Mouse (Mus musculus) right cerebral cortex, postnatal 4 days (tissue): ENCODE measurements at regions not wholly inside any gene's neighbourhood (a gene's known extent, or its start where the extent isn't known, plus 50 kb on each side); places are given as distances from the start of the nearest gene placed in this dataset.

Experiments used
- DNase-seq: peaks from one replicate; pipeline ENCODE4 v3.0.0-alpha.2; 2022

DNA sequence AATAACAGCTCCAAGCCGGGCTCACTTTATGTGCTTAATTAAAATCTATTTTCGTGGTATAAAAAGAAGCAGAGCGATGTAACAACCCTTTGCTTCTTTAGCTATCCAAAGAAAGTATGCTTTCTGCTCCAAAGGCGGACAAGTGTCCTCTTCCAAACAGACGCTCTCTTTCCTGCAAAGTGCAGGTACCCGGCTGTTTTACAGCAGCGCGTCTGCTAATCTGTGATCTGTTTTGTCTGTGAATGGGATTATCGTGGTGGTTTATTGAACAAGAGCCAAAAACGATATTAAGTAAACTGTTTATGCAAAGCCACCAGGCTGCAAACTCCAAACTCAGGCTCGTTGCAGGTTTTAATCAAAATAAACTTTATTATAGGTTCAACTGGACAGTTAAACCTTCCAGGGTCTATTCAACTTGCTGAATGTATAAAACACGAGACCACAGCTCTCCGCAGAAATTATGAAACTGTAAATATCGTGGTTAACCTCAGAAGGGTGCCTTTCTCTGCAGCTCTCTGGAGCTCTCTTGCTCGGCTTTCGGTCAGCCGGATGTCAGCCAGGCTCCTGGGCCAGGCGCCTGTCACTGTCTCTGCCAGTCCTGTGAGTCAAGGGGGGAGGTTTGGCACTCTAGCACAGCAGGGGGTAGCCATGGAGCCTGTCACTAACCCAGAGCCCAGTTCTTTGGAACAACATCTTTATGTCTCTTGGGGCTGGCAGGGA is 206.2 kb upstream of the Myocd start:
- peak; percentile 21 for DNase-seq

DNA sequence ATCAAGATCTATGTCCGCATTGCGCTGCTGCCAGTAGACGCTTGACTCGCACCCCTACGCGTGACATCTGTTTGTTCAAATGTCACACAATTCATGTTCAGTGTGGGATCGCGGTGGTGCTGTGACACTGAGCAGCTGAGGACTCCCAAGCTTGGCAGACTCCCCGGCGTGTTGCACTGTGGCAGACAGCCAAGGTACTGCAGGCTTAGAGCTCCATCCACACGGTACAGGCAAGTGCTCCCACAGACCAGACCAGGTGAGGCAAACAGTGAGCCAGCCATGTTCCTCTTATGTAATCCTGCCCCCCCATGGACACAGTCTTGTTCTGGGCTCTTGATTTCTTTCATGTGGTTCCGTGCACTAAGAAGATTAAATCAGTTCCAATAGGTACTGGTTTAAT is 205.5 kb upstream of the Myocd start:
- peak; percentile 59 for DNase-seq

DNA sequence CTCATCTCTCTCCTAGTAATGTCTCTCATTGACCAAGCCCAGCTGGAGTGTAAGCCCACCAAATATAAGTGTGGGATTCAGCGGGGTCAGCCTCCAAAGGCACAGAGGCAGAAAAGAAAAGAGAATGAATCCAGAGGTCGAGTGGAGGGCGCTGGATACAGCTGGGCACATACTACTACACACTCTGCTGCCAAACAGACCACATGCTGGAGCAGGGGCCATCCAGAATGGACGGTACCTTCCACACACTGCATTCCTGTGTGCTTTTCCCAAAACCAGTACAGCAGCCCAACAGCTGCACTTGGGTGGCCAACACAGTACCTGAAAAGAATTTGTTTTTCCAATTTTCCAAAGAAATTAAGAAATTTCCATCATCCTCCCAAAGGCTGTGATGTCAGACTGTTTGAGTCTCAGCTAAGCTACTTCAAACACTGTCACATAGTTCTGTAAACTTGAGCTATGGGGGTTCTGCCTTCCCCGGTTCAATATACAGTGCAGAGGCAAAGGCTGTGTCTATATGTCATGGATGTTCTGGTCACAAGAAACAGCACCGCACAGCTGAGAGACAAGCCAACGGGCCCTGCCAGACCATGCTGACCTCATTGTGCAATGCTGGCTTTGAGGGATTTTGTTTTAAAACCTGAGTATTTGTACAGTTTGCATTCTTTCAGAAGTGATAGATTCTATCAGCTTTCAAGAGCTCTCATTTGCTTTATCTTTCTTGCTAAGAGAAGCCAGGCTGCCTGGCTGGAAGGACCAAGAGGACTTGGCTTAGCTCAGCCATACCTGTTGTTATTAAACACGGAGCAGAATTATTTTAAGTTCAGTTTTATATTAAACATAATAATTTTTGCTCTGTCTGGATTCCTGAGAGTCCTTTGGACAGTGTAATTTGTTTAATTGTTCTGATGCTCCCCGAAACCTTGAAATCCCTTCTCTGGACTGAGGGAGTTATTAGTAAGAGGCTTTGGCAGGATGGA is 200.3 kb upstream of the Myocd start:
- no peak for DNase-seq

DNA sequence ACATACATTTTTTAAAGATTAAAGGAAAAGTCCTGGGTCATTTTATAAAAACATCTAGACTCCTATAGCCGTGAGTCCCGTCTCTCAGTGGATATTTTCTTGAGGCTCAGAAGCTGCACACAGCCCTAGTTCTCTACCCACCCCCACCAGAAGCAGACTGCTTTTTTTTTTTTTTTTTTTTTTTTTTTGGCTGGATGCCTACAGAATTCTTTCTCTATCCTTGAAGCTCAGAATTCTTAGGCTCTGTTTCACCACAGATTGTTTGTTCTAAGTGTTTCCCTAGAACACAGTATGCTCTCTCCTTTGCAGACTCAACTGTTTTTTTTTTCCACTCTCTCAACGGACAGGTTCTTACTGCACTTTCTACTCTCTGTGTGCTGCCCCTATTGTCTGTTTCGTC is 191.3 kb upstream of the Myocd start:
- no peak for DNase-seq

DNA sequence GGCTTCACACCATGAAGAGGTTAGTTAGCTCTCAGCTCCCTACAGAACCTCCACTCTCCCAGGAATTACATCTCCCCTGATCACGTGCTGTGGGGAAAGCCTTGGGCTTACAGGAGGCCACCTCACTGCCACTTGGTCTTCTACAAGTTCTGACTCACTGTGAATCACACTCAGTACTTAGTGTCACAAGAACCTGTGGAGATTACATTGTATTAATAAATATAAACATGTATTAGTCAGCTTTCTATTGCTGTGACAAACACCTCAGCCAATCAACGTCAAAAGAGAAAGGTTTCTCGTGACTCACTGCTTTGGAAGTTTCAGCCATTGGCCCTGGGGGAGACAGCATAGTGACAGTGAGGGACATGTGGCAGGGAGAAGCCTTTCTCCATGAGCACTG is 178.6 kb upstream of the Myocd start:
- DNase-seq, result no peak

DNA sequence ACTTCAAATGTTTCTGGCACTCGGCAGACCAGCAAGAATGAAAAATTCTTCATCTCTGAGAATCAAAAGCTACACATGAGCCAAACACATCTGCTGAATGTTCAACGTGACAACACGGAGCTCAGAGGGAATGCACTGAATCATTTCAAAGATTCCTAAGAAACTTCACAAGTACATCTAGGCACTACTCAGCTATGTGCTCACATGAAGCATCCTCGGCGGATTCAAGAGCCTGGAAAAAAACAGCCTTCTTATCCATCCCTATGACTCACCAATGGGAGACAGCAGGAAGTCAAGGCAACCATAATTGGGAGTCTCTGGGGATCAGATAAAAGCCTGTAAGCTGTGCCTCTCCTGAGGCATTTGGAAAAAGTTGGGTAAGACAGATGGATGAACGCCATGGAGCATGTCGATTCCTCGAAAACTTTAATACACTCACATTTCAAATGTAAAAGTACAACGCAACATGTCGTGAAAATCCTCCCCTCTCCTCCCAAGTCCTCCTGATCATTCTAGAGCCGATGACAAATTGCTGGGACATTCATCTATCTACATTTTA is 173.8 kb upstream of the Myocd start:
- DNase-seq, result no peak

DNA sequence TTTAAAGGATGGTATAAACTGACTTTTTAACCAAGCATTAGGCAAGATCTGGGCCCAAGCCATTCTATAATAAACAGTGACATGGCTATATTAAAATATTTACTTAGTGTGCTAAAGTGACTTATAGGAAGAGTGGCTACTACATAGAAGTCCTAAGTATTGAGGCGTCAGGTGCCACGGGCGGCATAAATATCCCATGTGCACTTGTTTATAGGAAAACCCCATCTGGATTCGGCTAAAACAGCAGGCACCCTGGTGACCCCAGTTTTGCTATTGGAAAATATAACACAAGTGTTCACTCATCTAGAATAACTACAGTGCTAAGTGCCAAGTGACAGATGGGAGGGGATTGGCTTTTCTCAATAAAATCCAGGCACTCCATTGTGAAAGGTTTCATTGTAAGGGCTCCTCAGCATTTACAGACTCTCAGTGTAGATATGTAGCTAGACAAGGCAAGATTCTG is 165.9 kb upstream of the Myocd start:
- no peak for DNase-seq

DNA sequence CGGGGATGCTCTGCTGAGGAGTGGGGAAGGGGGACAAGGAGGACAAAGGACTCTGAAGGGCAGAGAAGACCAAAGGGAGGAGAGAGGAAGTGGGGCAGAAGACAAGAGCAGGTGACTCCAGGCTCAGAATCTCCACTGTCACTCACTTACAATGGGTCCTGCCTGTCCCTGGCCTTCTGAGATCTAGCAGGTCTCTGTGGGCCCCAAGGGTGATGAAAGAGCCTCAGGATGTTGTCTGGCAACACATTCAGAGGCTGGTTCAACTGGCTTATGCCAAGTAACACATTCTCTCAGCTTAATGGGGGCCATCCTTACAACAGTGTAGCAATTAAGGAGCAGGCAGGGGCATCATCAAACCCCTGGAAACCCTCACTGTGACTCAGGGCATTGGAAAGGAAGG is 152.1 kb upstream of the Myocd start:
- DNase-seq, result no peak

DNA sequence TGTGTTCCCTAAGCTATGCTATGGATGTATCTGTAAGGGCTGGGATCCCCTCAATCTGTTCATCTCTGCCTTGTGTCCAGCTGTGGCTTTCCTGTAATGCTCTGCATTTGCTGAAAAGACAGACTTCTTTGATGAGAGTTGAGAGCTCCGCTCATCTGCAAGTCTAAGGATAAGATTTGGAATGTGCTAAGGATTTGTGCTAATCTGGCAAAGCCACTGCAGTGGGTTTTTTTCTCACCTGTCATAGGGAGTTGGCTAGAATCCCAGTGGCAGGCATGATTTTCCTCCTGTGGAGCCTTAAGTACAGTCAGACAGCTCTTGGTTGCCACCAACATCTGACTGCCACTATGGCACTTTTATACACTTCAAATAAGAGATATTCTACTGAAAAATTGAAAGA is 138.8 kb upstream of the Myocd start:
- DNase-seq, result no peak

DNA sequence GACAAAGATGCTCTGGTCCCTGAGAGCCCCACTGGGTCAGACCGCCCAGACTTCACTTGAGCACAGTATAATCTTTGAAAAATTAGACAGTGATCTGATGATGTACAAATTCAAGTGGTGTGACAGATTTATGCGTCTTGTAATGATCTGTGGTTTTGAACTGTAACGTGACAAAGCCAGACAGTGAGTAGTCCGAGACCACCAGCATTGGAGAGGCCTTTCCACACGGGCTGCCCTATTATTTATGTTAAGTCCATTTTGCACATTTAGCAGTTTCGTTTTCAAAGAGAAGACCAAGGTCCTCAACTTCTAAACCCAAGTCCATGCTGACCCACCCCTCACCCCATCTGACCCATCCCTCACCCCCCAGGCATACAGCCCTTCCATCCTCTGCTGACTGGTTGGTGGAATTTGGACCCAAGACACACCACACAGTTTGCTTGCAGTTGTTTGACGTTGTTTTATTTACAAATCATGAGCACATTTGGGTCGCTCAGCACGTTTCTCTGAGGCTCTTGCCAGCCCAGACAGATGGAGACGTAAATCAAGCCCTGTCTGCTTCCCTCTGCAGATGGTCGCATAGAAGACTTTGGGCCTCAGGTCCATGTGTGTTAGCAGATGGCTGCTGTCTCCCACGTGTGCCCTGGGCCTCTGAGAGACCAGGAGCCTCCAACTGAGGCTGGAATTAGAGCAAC is 132.8 kb upstream of the Myocd start:
- DNase-seq, result peak; percentile 24

DNA sequence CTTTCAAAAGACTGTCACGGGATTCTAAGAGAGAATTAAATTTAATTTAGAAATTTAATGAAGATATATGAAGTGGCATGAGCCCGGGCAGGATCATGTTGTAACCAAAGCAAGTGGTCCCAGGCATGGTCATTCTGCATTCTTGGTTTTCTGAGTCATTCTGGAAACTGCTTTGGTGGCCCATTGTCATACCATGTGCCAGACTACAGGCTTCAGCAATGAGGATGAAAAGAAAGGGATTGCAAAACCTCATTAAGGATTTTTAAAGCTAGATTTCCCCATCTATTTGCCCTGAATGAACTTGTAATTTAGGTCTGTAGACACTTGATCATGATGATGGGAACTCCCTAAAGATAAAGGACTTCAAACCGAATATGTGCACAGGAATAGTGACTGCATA is 119.4 kb upstream of the Myocd start:
- DNase-seq, result no peak

DNA sequence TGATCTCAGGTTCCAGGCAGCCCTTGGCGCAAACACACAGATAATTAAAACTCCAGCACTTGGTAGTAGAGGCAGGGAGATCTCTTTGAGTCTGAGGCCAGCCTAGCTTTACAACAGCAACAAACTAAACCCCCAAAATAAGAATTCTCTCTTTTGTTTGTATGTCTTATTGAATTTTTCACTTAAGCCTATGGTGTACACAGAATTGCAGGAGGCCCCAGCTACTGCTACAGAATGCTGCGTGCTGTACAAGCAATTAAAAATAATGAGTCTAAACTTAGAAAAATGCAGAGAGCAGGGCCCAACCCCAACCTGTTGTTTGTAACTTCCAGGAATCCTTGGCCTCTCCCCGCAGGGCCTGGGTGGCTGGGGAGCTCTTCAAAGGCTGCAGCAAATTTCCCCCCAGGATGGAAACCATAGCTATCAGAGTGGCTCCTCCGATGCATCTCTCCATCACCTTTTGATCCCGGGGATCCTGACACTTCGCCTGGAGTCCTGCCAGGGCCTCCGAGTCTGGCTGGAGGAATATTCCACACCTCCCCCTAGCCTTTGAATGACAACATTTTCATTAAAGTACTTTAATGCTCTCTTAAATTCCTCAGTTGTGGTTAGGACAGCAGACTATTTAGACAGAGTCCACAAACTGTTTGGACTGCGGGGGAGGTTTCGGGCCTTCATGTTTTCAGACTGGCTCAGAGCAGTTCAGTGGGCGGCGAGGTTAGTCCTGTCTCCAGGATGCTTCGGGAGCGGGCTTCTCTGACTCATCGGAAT is 116.7 kb upstream of the Myocd start:
- DNase-seq, result no peak

DNA sequence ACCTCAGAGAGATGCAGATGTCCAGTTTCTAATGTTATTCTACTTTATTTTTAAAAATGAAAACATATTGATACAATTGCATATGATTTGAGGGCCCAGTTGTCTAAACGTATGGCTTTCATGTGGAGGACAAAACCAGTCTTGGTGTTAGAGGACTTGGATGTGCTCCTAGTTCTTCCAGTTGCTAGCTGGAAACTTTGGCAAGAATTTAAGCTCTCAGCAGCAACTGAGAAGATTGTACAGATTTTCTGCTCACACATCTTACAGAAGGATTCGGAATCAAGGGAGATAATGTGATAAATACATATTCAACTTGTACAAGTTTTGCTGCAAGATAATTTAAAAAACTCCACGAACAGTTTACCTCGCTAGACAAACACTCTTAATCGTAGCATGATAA is 105.6 kb upstream of the Myocd start:
- DNase-seq, result no peak

DNA sequence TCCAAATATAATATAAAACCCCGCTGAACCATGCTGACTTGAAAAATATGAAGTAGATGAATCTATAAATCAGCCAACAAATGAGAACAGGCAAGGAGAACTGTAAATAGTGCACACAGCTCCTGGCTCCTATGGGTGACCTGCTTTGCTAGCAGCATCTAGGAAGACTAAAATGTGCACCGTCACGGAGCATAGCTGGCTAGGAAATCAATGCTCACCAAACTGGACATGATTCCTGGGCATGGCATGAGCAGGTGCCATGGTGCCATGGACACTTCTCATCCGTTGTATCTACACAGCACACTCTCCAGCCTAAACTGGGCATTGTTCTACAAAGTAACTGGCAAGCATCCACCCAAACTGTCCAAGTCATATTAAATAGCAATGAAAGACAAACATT is 103.3 kb upstream of the Myocd start:
- DNase-seq, result no peak

DNA sequence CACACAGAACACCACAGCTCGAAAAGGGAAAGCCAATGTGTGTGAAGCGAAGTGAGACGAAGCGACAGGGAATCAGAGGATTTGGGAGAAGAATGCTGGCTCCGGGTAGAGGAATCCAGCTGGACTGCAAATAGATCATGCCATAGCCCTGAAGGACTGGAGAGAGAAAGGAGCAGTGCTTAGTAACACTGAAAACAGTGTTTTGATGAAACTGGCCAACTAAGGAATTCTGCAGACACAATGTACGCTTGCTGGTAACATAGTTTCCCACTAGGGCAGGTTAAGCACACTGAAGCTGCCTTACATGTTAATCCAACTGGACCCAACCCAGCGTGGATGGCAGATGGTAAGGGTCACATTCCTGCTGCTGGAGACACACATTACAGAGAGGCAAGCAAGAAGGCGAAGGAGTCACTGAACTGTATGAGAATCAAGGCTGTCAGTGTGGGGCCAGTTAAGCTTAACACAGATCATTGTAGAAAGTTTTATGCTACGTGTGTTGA is 102.6 kb upstream of the Myocd start:
- no peak for DNase-seq

DNA sequence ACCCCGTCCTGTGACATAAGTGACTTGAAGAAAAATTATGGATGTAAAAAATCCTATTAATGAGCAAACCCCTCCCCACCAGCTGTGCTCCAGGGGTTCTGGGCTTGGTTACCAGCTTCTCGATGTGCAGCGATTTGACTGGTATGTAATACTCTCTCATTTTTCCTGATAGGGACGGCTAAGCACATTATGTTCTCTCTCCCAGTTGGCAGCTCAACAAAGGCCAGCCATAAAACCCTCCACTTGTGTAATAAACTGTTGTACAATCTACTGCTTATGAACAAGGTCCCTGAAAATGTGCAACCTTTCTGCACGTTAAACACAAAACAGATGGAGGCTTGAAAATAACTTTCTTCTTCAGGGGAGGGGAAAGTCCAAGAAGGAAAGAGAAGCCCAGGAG is 98.0 kb upstream of the Myocd start:
- no peak for DNase-seq

DNA sequence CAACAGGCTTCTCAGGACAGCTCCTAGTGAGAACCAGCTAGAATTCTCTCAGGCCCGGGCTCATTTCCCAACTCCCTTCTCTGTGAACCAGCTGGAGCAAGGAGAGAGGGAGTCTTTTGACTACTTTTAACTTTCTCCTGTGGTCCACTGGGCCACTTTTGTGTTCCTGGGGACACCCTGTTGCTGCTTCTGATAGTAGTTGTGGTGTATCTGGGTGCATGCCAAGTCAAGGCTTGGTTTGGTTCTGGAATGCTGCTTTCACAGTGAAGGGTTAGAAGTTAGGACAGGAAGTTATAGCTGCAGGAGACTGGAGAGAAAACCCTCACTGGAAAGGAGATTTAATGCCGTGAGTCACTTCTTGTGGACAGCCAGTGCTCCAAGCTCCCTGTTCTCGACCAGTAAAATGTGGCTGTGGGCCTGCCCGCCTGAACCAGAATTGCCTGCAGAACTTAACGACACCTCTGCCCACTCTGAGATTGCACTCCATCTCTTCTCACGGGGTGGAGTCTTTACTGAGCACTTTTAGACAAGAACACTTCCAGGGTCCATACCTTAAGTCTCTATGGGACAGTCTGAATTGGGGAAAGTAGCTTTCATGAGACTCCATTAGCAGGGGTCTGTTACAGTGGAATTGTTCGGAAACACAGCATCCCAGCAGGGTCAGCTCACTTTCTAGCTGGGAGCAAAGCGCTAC is 97.0 kb upstream of the Myocd start:
- no peak for DNase-seq

DNA sequence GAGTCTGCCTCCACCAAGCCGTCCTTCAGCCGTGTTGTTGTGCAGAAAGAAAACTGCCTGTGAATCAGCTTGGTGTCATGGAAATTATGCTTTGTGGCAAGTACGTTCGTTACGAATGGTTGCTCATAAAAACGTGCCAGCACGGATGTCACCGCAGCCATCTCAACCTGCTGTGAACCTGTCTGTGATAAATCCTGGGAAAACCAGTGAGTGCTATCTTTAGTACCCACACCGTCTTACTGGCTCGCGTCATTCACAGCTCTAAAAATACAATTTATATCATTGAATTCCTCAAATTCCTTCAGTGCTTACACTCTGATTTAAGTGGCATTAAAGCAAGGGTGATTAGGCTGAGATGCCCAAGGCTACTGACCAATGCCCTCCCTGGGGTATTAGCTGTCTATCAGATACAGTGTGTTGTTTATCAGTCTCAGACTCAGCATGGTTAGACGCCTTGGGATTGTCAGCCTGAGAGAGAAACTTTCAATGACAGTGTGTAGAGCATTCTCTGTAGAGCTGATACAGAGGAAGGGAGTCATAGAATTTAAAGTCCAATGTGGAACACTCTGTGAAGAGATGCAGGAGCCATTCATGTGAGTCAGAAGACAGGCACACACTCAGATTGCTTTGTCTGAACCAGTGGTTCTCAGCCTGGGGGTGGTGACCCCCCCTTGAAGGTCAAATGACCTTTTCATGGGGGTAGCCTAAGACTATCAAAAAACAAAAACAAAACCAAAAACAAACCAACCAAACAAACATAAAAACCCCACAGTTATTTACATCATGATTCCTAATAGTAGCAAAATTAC is 96.2 kb upstream of the Myocd start:
- DNase-seq, result no peak

DNA sequence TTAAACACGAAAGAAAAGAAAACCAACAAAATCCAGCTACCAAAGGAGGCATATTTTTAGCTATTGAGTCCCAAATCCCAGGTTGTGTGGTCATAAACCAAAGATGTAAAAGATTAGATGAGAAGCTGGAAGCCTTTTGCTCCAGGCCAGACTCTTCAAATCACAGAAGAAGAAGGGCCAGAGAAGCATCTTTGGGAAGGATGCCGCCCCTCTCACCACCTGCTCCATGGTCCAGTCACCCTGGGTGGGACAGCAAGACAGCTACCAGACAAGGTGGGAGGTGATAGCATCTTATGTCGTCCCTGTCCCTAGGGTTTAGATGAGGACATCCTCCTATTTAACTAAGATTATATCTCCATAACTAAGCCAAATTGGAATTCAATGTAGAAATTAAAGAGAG is 95.1 kb upstream of the Myocd start:
- no peak for DNase-seq

DNA sequence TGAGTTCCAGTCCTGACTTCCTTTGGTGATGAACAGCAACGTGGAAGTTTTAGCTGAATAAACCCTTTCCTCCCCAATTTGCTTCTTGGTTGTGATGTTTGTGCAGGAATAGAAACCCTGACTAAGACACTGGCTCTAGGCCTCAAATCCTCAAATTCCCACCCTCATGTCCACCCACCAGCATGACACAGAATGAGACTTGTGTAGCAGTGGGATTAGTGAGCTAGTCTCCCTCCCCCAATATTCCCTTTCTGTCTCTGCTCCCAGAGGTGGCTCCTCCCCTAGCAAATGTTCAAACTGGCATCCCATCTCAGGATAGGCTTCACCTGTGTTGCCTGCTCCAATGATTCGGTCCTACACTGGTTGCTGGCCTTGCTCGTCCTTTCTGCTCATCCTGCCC is 94.1 kb upstream of the Myocd start:
- DNase-seq, result no peak

DNA sequence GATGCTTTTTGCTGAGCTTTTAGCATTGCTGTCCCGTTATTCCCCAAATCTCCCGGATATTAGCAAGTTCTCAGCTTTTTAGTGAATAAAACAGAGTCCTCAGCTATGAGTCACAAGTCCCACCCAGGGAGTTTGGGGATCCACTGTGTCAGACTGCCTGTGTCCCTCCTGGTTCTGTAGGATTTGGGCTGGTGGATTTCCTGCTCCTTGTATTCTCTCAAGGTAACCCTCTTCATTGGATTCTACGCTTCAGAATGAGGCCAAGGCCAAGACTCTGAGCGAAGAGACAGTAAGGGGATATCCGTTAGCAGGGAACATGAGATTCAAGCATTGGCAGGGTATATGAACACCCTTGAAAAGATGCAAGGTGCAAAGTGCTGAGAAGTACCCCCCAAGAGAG is 90.9 kb upstream of the Myocd start:
- no peak for DNase-seq
